Comparison of ENCODE assay signal across 8 mouse cellular contexts in genomic region chr5:29894606-29895595, GRCm38 (mm10).
DNase-seq lines count a peak whose midpoint lies in the region; ATAC-seq and TF ChIP-seq lines count a peak whose summit lies in the region.

No protein-coding gene starts in this region.

- no peak for ATAC-seq in limb, embryonic 11.5 days (ENCODE audit: insufficient number of reproducible peaks, low FRiP score, low TSS enrichment, low read depth)
- ATAC-seq in limb, embryonic 12.5 days (ENCODE audit: insufficient number of reproducible peaks, insufficient read depth, low FRiP score, low TSS enrichment, low read depth): no peak

- WGBS in limb, embryonic 11.5 days: 51% methylated on average over 9 of the region's 9 CpGs
- 62% methylated on average over 9 of the region's 9 CpGs for WGBS in limb, embryonic 10.5 days
- WGBS in limb, embryonic 12.5 days: 55% methylated on average over 9 of the region's 9 CpGs
- WGBS in small intestine, adult 2 months: 38% methylated on average over 9 of the region's 9 CpGs

- no peak overlapping the region for H3K4me3 ChIP-seq in limb, embryonic 11.5 days (ENCODE audit: low read depth, low read length)
- no peak overlapping the region for H3K4me3 ChIP-seq in limb, embryonic 10.5 days
- no peak overlapping the region for H3K4me3 ChIP-seq in limb, embryonic 12.5 days (replicated peaks)
- peak overlapping the region; percentile 58 for H3K4me3 ChIP-seq in small intestine, adult 2 months (ENCODE audit: low read depth, low read length)

- no peaks in the 10 kb centered on the region for H3K36me3 ChIP-seq in limb, embryonic 11.5 days (ENCODE audit: control insufficient read depth, insufficient read depth, low read length)
- no peaks in the 10 kb centered on the region for H3K36me3 ChIP-seq in limb, embryonic 10.5 days
- no peaks in the 10 kb centered on the region for H3K36me3 ChIP-seq in limb, embryonic 12.5 days
- H3K36me3 ChIP-seq in small intestine, adult 2 months (ENCODE audit: control insufficient read depth, insufficient read depth, low read length): no peaks in the 10 kb centered on the region

- no peak overlapping the region for H3K4me2 ChIP-seq in limb, embryonic 11.5 days (ENCODE audit: low read depth, severe bottlenecking)
- H3K4me2 ChIP-seq in limb, embryonic 12.5 days: no peak overlapping the region

- no peak overlapping the region for H3K9ac ChIP-seq in limb, embryonic 11.5 days (ENCODE audit: low read length)
- no peak overlapping the region for H3K9ac ChIP-seq in limb, embryonic 12.5 days (replicated peaks)

- H3K27me3 ChIP-seq in limb, embryonic 11.5 days (ENCODE audit: control insufficient read depth, insufficient read depth, low read length): no peaks in the 10 kb centered on the region
- no peaks in the 10 kb centered on the region for H3K27me3 ChIP-seq in limb, embryonic 10.5 days (ENCODE audit: low read depth, poor library complexity, severe bottlenecking)
- H3K27me3 ChIP-seq in limb, embryonic 12.5 days: peaks cover 3% of the 10 kb centered on the region; the same call in 1 of the 2 replicates
- no peaks in the 10 kb centered on the region for H3K27me3 ChIP-seq in small intestine, adult 2 months (ENCODE audit: control insufficient read depth, insufficient read depth, low read length)

- no peak overlapping the region for H3K27ac ChIP-seq in limb, embryonic 11.5 days (replicated peaks; ENCODE audit: low read depth, low read length)
- H3K27ac ChIP-seq in limb, embryonic 10.5 days: no peak overlapping the region
- 0 out of 2 replicates have a peak overlapping the region, but pooled peaks have one; percentile 8 for H3K27ac ChIP-seq in limb, embryonic 12.5 days
- peak overlapping the region; percentile 43; the same call in 1 of the 2 replicates for H3K27ac ChIP-seq in small intestine, adult 2 months (ENCODE audit: insufficient read depth, low read depth, low read length)

- no peaks in the 10 kb centered on the region for H3K4me1 ChIP-seq in limb, embryonic 11.5 days (ENCODE audit: control insufficient read depth, insufficient read depth, low read length)
- H3K4me1 ChIP-seq in limb, embryonic 10.5 days: peaks cover 6% of the 10 kb centered on the region
- H3K4me1 ChIP-seq in limb, embryonic 12.5 days (replicated peaks): peaks cover 12% of the 10 kb centered on the region; the same call in 1 of the 2 replicates
- H3K4me1 ChIP-seq in small intestine, adult 2 months (ENCODE audit: control insufficient read depth, insufficient read depth, insufficient read length, low read length): peaks cover 6% of the 10 kb centered on the region; the same call in 1 of the 2 replicates

- TF ChIP-seq POLR2A in small intestine, adult 2 months (IDR thresholded peaks at IDR 0.05; ENCODE audit: low read depth, low read length): no peak

- intact Hi-C loops in heart, postnatal 14 days (cut with DNase I): loop anchor here (5.0 kb wide), 1 partner anchor 117 kb away; the partner anchor contains the start of gene Il6

- no peak for TF ChIP-seq CTCF in small intestine, adult 2 months (IDR thresholded peaks at IDR 0.05; ENCODE audit: extremely low read depth, insufficient read length, insufficient replicate concordance, low read depth, low read length)

- H3K9me3 ChIP-seq in limb, embryonic 11.5 days (ENCODE audit: control insufficient read depth, low read length): no peaks in the 10 kb centered on the region
- no peaks in the 10 kb centered on the region for H3K9me3 ChIP-seq in limb, embryonic 10.5 days (replicated peaks)
- no peaks in the 10 kb centered on the region for H3K9me3 ChIP-seq in limb, embryonic 12.5 days

- DNase-seq in limb, embryonic 11.5 days (ENCODE audit: low spot score): peak; percentile 22
- DNase-seq in limb, embryonic 10.5 days (ENCODE audit: low spot score): no peak
- peak; percentile 27 to 49 for DNase-seq in heart, postnatal 14 days
- no peak for DNase-seq in spleen, adult 18-20 months
- no peak for DNase-seq in testis, postnatal 10 days (ENCODE audit: low spot score)
- no peak for DNase-seq in spleen, postnatal 10 days (ENCODE audit: low spot score in 2 of 2)

Comparison
In these comparisons a context has a peak if more than half of its experiments do, and no peak if none do; other contexts are left out.
1. DNase-seq: peak in limb, embryonic 11.5 days (single experiment) and heart, postnatal 14 days (2 of 2); none in limb, embryonic 10.5 days (single experiment), spleen, adult 18-20 months (0 of 2), testis, postnatal 10 days (single experiment) and spleen, postnatal 10 days (0 of 2).
2. H3K27ac ChIP-seq: peak in limb, embryonic 12.5 days (single experiment) and small intestine, adult 2 months (single experiment); none in limb, embryonic 11.5 days (single experiment) and limb, embryonic 10.5 days (single experiment).